Mouse (Mus musculus): ENCODE measurements at regions not wholly inside any gene's neighbourhood (a gene's known extent, or its start where the extent isn't known, plus 50 kb on each side); places are given as distances from the start of the nearest gene placed in this dataset.

GRCm38 (mm10) chr12:112422177-112422576 is 67.1 kb upstream of the A530016L24Rik start:
- no peak overlapping the region for H3K4me3 ChIP-seq (replicated peaks; ENCODE audit: insufficient read depth, low read depth, low read length)
- H3K27ac ChIP-seq (ENCODE audit: insufficient read depth, low read length): no peak overlapping the region
- 56% methylated on average over 9 of the region's 9 CpGs for WGBS
- TF ChIP-seq POLR2A (IDR thresholded peaks at IDR 0.05; ENCODE audit: borderline replicate concordance, insufficient read depth, low read length) (no peak), CTCF (IDR thresholded peaks at IDR 0.05; ENCODE audit: borderline replicate concordance, insufficient read depth, low read depth, low read length) (no peak)
- H3K27me3 ChIP-seq (ENCODE audit: control insufficient read depth, insufficient read depth, low read length): no peaks in the 10 kb centered on the region
- no peak for DNase-seq
- no peaks in the 10 kb centered on the region for H3K4me1 ChIP-seq (ENCODE audit: control insufficient read depth, insufficient read depth, low read length)

- no peak overlapping the region for H3K27ac ChIP-seq (ENCODE audit: insufficient read depth, low read length)
- WGBS: 60% methylated on average over 6 of the region's 6 CpGs
- DNase-seq: no peak
Measured at GRCm38 (mm10) chr12:112424150-112424549, 65.1 kb upstream of the A530016L24Rik start.

GRCm38 (mm10) chr12:112426681-112427080 is 62.6 kb upstream of the A530016L24Rik start:
- H3K27me3 ChIP-seq (ENCODE audit: control insufficient read depth, insufficient read depth, low read length): no peaks in the 10 kb centered on the region
- WGBS: 69% methylated on average over 9 of the region's 9 CpGs
- DNase-seq: peak in 1 of 2 experiments; percentile 37
- H3K4me1 ChIP-seq (ENCODE audit: control insufficient read depth, insufficient read depth, low read length): peaks cover 7% of the 10 kb centered on the region
- H3K27ac ChIP-seq (ENCODE audit: insufficient read depth, low read length): no peak overlapping the region
- TF ChIP-seq POLR2A (IDR thresholded peaks at IDR 0.05; ENCODE audit: borderline replicate concordance, insufficient read depth, low read length) (no peak), CTCF (IDR thresholded peaks at IDR 0.05; ENCODE audit: borderline replicate concordance, insufficient read depth, low read depth, low read length) (no peak)
- H3K4me3 ChIP-seq (replicated peaks; ENCODE audit: insufficient read depth, low read depth, low read length): no peak overlapping the region

More at GRCm38 (mm10) chr12:112424150-112424549, 65.1 kb upstream of the A530016L24Rik start:
- Histone ChIP-seq H3K4me3 (replicated peaks; ENCODE audit: insufficient read depth, low read depth, low read length) (no peak overlapping the region), H3K27me3 (ENCODE audit: control insufficient read depth, insufficient read depth, low read length) (no peaks in the 10 kb centered on the region), H3K4me1 (ENCODE audit: control insufficient read depth, insufficient read depth, low read length) (no peaks in the 10 kb centered on the region)
- TF ChIP-seq CTCF (IDR thresholded peaks at IDR 0.05; ENCODE audit: borderline replicate concordance, insufficient read depth, low read depth, low read length) (no peak), POLR2A (IDR thresholded peaks at IDR 0.05; ENCODE audit: borderline replicate concordance, insufficient read depth, low read length) (no peak)

- peaks cover 14% of the 10 kb centered on the region for H3K4me1 ChIP-seq (ENCODE audit: control insufficient read depth, insufficient read depth, low read length)
- H3K27me3 ChIP-seq (ENCODE audit: control insufficient read depth, insufficient read depth, low read length): no peaks in the 10 kb centered on the region
- no peak for TF ChIP-seq POLR2A (IDR thresholded peaks at IDR 0.05; ENCODE audit: borderline replicate concordance, insufficient read depth, low read length)
- WGBS: 69% methylated on average over 22 of the region's 22 CpGs
- H3K4me3 ChIP-seq (replicated peaks; ENCODE audit: insufficient read depth, low read depth, low read length): no peak overlapping the region
- H3K27ac ChIP-seq (ENCODE audit: insufficient read depth, low read length): no peak overlapping the region
- DNase-seq: peak in 1 of 2 experiments; percentile 38
Measured at GRCm38 (mm10) chr12:112430104-112430846, 59.0 kb upstream of the A530016L24Rik start.

GRCm38 (mm10) chr12:112433315-112433714 is 55.9 kb upstream of the A530016L24Rik start:
- no peak overlapping the region for H3K4me3 ChIP-seq (replicated peaks; ENCODE audit: insufficient read depth, low read depth, low read length)
- no peak overlapping the region for H3K27ac ChIP-seq (ENCODE audit: insufficient read depth, low read length)
- WGBS: 85% methylated on average over 12 of the region's 12 CpGs
- TF ChIP-seq POLR2A (IDR thresholded peaks at IDR 0.05; ENCODE audit: borderline replicate concordance, insufficient read depth, low read length): no peak
- TF ChIP-seq CTCF (IDR thresholded peaks at IDR 0.05; ENCODE audit: borderline replicate concordance, insufficient read depth, low read depth, low read length): no peak
- peaks cover 30% of the 10 kb centered on the region for H3K4me1 ChIP-seq (ENCODE audit: control insufficient read depth, insufficient read depth, low read length)
- no peak for DNase-seq
- H3K27me3 ChIP-seq (ENCODE audit: control insufficient read depth, insufficient read depth, low read length): no peaks in the 10 kb centered on the region

GRCm38 (mm10) chr12:112434673-112435294 is 54.5 kb upstream of the A530016L24Rik start:
- no peak for DNase-seq
- Histone ChIP-seq H3K4me3 (replicated peaks; ENCODE audit: insufficient read depth, low read depth, low read length) (no peak overlapping the region), H3K4me1 (ENCODE audit: control insufficient read depth, insufficient read depth, low read length) (peaks cover 30% of the 10 kb centered on the region), H3K27me3 (ENCODE audit: control insufficient read depth, insufficient read depth, low read length) (no peaks in the 10 kb centered on the region), H3K27ac (ENCODE audit: insufficient read depth, low read length) (no peak overlapping the region)
- WGBS: 66% methylated on average over 3 of the region's 3 CpGs
- TF ChIP-seq POLR2A (IDR thresholded peaks at IDR 0.05; ENCODE audit: borderline replicate concordance, insufficient read depth, low read length): no peak
- TF ChIP-seq CTCF (IDR thresholded peaks at IDR 0.05; ENCODE audit: borderline replicate concordance, insufficient read depth, low read depth, low read length): no peak

GRCm38 (mm10) chr12:112435295-112436110 is 53.7 kb upstream of the A530016L24Rik start:
- no peaks in the 10 kb centered on the region for H3K27me3 ChIP-seq (ENCODE audit: control insufficient read depth, insufficient read depth, low read length)
- TF ChIP-seq POLR2A (IDR thresholded peaks at IDR 0.05; ENCODE audit: borderline replicate concordance, insufficient read depth, low read length) (no peak), CTCF (IDR thresholded peaks at IDR 0.05; ENCODE audit: borderline replicate concordance, insufficient read depth, low read depth, low read length) (no peak)
- H3K4me3 ChIP-seq (replicated peaks; ENCODE audit: insufficient read depth, low read depth, low read length): no peak overlapping the region
- peak; percentile 79 to 89 for DNase-seq
- WGBS: 9% methylated on average over 21 of the region's 21 CpGs
- peaks cover 24% of the 10 kb centered on the region for H3K4me1 ChIP-seq (ENCODE audit: control insufficient read depth, insufficient read depth, low read length)
- no peak overlapping the region for H3K27ac ChIP-seq (ENCODE audit: insufficient read depth, low read length)
